Mouse (Mus musculus): ENCODE results near the gene Mapkbp1. TPM values are rescaled to one million over a fixed set of nuclear protein-coding genes. Genes with fewer than 3 reads are reported as not detected.
A peak's percentile ranks its signal among the peaks of the same experiment; 100 is the strongest.

Gene Mapkbp1
- 5.4 and 7.5 TPM in 2 replicates for polyA plus RNA-seq (2012; ENCODE audit: insufficient read depth, insufficient read length, missing spikeins)

DNA sequence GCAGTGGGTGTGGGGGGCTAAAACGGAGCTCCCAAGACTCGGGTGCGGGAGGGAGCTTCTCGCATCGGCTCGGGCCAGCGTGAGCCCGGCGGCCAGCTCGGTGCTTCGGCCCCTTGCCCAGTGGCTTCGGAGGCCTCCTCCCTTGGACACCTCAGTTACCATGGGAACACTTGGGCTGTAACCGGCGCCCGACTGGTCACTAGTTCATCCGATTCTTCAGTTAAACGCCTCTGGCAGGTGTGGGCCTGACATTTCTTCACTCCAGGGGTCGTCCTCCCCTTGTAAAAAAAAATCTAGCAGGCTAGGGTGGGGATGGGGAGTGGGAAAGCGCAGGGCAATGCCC lies at the start of gene Mapkbp1:
Gene Mapkbp1 (plus strand): TSS at position 163 of the 343 bp plus-strand sequence.
- Histone ChIP-seq H3K27ac (ENCODE audit: insufficient read depth, low read depth, low read length) (0 out of 2 replicates have a peak within 1 kb of the TSS, but pooled peaks have one; percentile 11), H3K4me1 (ENCODE audit: control insufficient read depth, insufficient read depth, low read length) (peaks cover 8% of the 10 kb centered on the region), H3K4me3 (ENCODE audit: insufficient read depth, low read length) (peak within 1 kb of the TSS; percentile 80)
- TF ChIP-seq POLR2A (IDR thresholded peaks at IDR 0.05; ENCODE audit: borderline replicate concordance, low read depth, low read length) (no peak), CTCF (IDR thresholded peaks at IDR 0.05; ENCODE audit: low read depth, low read length) (no peak)

GRCm38 (mm10) chr2:119970571-119970970 lies 1.9 kb upstream of the Mapkbp1 start:
- Histone ChIP-seq H3K27ac (ENCODE audit: insufficient read depth, low read depth, low read length) (no peak overlapping the region), H3K4me3 (ENCODE audit: insufficient read depth, low read length) (no peak overlapping the region), H3K4me1 (ENCODE audit: control insufficient read depth, insufficient read depth, low read length) (peaks cover 8% of the 10 kb centered on the region)
- TF ChIP-seq POLR2A (IDR thresholded peaks at IDR 0.05; ENCODE audit: borderline replicate concordance, low read depth, low read length): no peak
- no peak for TF ChIP-seq CTCF (IDR thresholded peaks at IDR 0.05; ENCODE audit: low read depth, low read length)

GRCm38 (mm10) chr2:119971316-119971715 lies 1.2 kb upstream of the Mapkbp1 start:
- Histone ChIP-seq H3K27ac (ENCODE audit: insufficient read depth, low read depth, low read length) (no peak overlapping the region), H3K4me1 (ENCODE audit: control insufficient read depth, insufficient read depth, low read length) (peaks cover 8% of the 10 kb centered on the region), H3K4me3 (ENCODE audit: insufficient read depth, low read length) (no peak overlapping the region)
- TF ChIP-seq POLR2A (IDR thresholded peaks at IDR 0.05; ENCODE audit: borderline replicate concordance, low read depth, low read length): no peak
- TF ChIP-seq CTCF (IDR thresholded peaks at IDR 0.05; ENCODE audit: low read depth, low read length): no peak

- Histone ChIP-seq H3K27ac (ENCODE audit: insufficient read depth, low read depth, low read length) (0 out of 2 replicates have a peak overlapping the region, but pooled peaks have one; percentile 11), H3K4me3 (ENCODE audit: insufficient read depth, low read length) (peak overlapping the region; percentile 80), H3K4me1 (ENCODE audit: control insufficient read depth, insufficient read depth, low read length) (peaks cover 8% of the 10 kb centered on the region)
- no peak for TF ChIP-seq CTCF (IDR thresholded peaks at IDR 0.05; ENCODE audit: low read depth, low read length)
- no peak for TF ChIP-seq POLR2A (IDR thresholded peaks at IDR 0.05; ENCODE audit: borderline replicate concordance, low read depth, low read length)
These were observed 512 bp upstream of the Mapkbp1 start for GRCm38 (mm10) chr2:119971837-119972536.

DNA sequence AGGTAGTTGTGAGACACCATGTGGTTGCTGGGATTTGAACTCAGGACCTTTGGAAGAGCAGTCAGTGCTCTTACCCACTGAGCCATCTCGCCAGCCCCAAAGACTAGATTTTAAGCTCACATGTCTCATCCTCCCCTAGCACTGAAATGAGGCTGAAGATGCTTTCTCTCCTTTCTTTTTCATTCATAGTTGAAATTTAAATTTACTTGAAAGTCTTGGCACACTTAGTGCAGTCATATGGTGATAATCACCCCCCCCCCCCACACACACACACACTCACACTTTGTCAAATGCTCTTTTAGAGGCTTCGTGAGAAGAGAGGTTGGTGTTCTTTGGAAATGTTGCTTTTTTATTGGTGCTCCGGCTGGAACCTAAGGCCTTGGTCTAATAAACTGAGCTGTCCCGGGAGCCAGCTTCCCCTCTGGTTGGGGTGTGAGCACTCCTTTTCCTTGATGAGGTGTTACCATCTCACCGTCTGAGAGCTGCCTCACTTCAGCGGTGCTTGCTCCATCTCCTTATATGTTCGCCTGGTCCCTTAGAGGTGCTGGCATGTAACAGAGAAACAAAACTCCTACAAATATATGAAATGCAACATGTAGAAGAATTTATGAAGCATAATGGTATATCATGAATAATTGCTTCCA lies 8.0 kb downstream of the Mapkbp1 start:
- Histone ChIP-seq H3K27ac (ENCODE audit: insufficient read depth, low read depth, low read length) (no peak overlapping the region), H3K4me3 (ENCODE audit: insufficient read depth, low read length) (no peak overlapping the region), H3K4me1 (ENCODE audit: control insufficient read depth, insufficient read depth, low read length) (no peaks in the 10 kb centered on the region)
- TF ChIP-seq POLR2A (IDR thresholded peaks at IDR 0.05; ENCODE audit: borderline replicate concordance, low read depth, low read length): no peak
- no peak for TF ChIP-seq CTCF (IDR thresholded peaks at IDR 0.05; ENCODE audit: low read depth, low read length)

- no peak overlapping the region for H3K4me3 ChIP-seq (ENCODE audit: insufficient read depth, low read length)
- H3K4me1 ChIP-seq (ENCODE audit: control insufficient read depth, insufficient read depth, low read length): no peaks in the 10 kb centered on the region
- no peak overlapping the region for H3K27ac ChIP-seq (ENCODE audit: insufficient read depth, low read depth, low read length)
- TF ChIP-seq POLR2A (IDR thresholded peaks at IDR 0.05; ENCODE audit: borderline replicate concordance, low read depth, low read length): no peak
- TF ChIP-seq CTCF (IDR thresholded peaks at IDR 0.05; ENCODE audit: low read depth, low read length): no peak
These were observed 9.1 kb downstream of the Mapkbp1 start for GRCm38 (mm10) chr2:119981631-119982030.

DNA sequence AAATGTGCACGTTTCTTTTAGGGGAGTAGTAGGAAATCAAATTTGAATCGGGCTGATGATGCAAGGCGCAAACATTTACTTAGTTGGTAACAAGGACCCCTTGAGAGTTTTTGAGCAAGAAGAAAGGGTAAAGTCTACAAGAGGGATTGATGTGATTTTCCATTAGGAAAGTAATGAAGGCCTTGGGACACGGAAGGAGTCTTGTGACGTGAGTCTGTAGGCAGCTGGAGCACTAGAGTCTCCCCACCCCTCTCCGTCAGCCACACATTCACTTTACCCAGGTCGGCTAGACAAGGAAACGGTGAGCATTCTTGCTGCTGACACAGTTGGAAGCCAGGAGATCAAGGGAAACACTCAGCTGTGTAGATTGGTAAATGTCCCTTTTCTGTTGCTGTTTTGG lies 13.4 kb downstream of the Mapkbp1 start:
- Histone ChIP-seq H3K27ac (ENCODE audit: insufficient read depth, low read depth, low read length) (no peak overlapping the region), H3K4me3 (ENCODE audit: insufficient read depth, low read length) (no peak overlapping the region), H3K4me1 (ENCODE audit: control insufficient read depth, insufficient read depth, low read length) (peaks cover 5% of the 10 kb centered on the region)
- TF ChIP-seq POLR2A (IDR thresholded peaks at IDR 0.05; ENCODE audit: borderline replicate concordance, low read depth, low read length) (no peak), CTCF (IDR thresholded peaks at IDR 0.05; ENCODE audit: low read depth, low read length) (no peak)

DNA sequence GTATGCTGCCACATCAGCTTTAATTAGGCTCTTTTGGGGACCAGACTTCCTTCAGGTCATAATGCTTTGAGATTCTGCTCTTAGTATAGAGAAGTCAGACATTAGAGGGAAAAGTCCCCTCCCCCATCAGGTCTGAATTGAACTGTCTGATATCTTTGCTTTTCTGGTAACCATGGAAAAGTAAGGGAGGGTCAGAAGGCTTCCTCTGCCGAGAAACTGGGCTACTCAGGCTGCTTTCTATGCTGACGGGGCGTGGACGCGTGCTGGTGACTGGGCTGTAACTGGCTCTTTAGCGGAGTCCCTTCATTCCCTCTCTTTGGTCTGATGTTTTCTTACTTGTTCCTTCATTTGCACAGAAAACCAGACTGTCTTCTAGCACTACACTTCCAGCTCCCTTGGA lies 13.9 kb downstream of the Mapkbp1 start:
- TF ChIP-seq CTCF (IDR thresholded peaks at IDR 0.05; ENCODE audit: low read depth, low read length) (no peak), POLR2A (IDR thresholded peaks at IDR 0.05; ENCODE audit: borderline replicate concordance, low read depth, low read length) (no peak)
- no peak overlapping the region for H3K4me3 ChIP-seq (ENCODE audit: insufficient read depth, low read length)
- H3K27ac ChIP-seq (ENCODE audit: insufficient read depth, low read depth, low read length): no peak overlapping the region
- H3K4me1 ChIP-seq (ENCODE audit: control insufficient read depth, insufficient read depth, low read length): peaks cover 5% of the 10 kb centered on the region

- TF ChIP-seq POLR2A (IDR thresholded peaks at IDR 0.05; ENCODE audit: borderline replicate concordance, low read depth, low read length) (no peak), CTCF (IDR thresholded peaks at IDR 0.05; ENCODE audit: low read depth, low read length) (no peak)
- Histone ChIP-seq H3K4me3 (ENCODE audit: insufficient read depth, low read length) (no peak overlapping the region), H3K27ac (ENCODE audit: insufficient read depth, low read depth, low read length) (no peak overlapping the region), H3K4me1 (ENCODE audit: control insufficient read depth, insufficient read depth, low read length) (peaks cover 5% of the 10 kb centered on the region)
These were observed 14.9 kb downstream of the Mapkbp1 start for GRCm38 (mm10) chr2:119987441-119987840.

GRCm38 (mm10) chr2:119988952-119989351 lies 16.5 kb downstream of the Mapkbp1 start:
- Histone ChIP-seq H3K27ac (ENCODE audit: insufficient read depth, low read depth, low read length) (no peak overlapping the region), H3K4me3 (ENCODE audit: insufficient read depth, low read length) (no peak overlapping the region), H3K4me1 (ENCODE audit: control insufficient read depth, insufficient read depth, low read length) (peaks cover 12% of the 10 kb centered on the region)
- TF ChIP-seq POLR2A (IDR thresholded peaks at IDR 0.05; ENCODE audit: borderline replicate concordance, low read depth, low read length) (no peak), CTCF (IDR thresholded peaks at IDR 0.05; ENCODE audit: low read depth, low read length) (no peak)

All from bone marrow macrophage, adult 2 months (primary cell).